Mouse (Mus musculus) olfactory bulb, adult 2 months (tissue): Measurements from ENCODE around the gene Rsbn1l.

Experiments
- CTCF ChIP-seq: fragments of 200-500 bp; IDR thresholded peaks from 2 replicates; pipeline ENCODE4 v1.5.1; 2012; ENCODE audit warnings: low read depth, mild to moderate bottlenecking, low read length, moderate library complexity; ENCODE audit not compliant: insufficient read depth
- POLR2A ChIP-seq: fragments of 200-500 bp; IDR thresholded peaks from 2 replicates; pipeline ENCODE4 v1.6.1; 2012; ENCODE audit warnings: mild to moderate bottlenecking, low read depth, low read length, moderate library complexity; ENCODE audit not compliant: insufficient read depth

GRCm38 (mm10) chr5:20963295-20963694 is 7.1 kb upstream of the Rsbn1l start:
- no peak for TF ChIP-seq CTCF
- no peak for TF ChIP-seq POLR2A
